Mouse (Mus musculus) liver, embryonic 14.5 days (tissue): ENCODE data around the gene Btbd19.

Experiments used
- CTCF ChIP-seq: IDR thresholded peaks from 2 replicates; pipeline ENCODE4 v1.5.1; 2016; ENCODE audit warnings: antibody characterized with exemption, low read depth, control low read depth
- EP300 ChIP-seq: IDR thresholded peaks from 2 replicates; pipeline ENCODE4 v1.6.1; 2016; ENCODE audit warnings: antibody characterized with exemption, low read depth

DNA sequence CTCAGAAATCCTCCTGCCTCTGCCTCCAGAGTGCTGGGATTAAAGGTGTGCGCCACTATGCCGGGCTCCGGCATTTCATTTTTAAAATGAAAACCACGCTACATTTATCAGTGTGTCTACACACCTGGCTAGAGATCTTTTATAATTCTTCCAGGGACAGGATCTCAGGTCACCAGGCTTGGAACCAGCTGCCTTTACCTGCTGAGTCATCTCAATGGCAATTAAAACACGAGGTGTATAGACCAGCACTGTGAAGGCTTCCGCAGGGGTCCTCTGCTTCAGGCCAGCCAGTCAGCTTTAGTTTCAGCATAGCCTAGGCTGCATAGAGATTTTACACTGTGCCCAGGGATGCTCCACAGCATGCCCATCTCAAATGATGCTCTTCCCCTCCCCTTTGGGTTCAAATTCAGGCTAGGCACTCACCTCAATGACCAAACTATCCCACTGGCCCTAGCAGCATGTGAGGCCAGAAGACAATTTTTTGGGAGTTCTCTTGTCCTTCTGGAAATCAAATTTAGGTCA is 24.7 kb upstream of the Btbd19 start:
- TF ChIP-seq CTCF = no peak
- TF ChIP-seq EP300 = no peak
